Comparison of ENCODE assay signal across 19 mouse cellular contexts in the genomic region with DNA sequence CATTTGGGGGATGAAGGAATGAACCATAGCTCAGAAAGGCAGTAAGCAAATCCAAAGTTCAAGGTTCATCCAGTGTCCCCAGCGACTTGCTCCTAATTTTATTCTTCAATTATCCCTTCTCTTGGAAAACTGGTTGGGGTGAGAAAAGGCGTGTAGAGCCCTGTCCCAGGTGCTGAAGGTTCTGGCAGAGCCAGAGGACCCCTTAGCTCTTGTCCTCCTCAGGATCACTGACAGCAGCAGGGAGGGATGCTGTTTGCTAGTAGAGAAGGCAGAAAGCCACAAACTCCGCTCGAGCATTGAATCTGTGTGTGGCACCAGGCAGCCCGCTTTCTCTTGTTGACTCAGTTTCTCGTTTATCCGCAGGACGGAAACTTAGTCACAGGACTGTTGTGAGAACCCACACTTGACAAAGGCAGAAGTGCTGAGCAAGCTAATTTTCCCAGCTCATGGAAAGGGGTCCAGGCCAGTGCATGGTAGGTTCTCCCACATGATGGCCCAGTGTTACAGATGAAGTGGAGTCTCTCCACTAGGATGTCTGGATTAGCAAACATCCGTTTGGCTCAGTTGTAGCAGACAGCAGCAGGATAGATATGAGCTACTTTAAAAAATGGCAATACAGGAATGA. TPM values are rescaled to one million over a fixed set of nuclear protein-coding genes. Genes with fewer than 3 reads are reported as not detected.
DNase-seq lines count a peak whose midpoint lies in the region; ATAC-seq and TF ChIP-seq lines count a peak whose summit lies in the region.
"Had no signal": no experiment of that assay in that cellular context is flagged by ENCODE, and none has a peak within 500 bp of the region (broad histone marks: within the 10 kb centered on the region; RNA-seq: fewer than 3 reads in every experiment).

No protein-coding gene starts in this region.

- H3K9ac ChIP-seq in intestine, embryonic 14.5 days (ENCODE audit: low read length): no peak overlapping the region
- no peak overlapping the region for H3K9ac ChIP-seq in intestine, embryonic 16.5 days (ENCODE audit: low read depth, low read length)
- no peak overlapping the region for H3K9ac ChIP-seq in ES-E14 (ENCODE audit: insufficient read depth, low read depth, low read length, poor library complexity, severe bottlenecking)
- no peak overlapping the region for H3K9ac ChIP-seq in embryonic facial prominence, embryonic 11.5 days (replicated peaks; ENCODE audit: low read length)
- no peak overlapping the region for H3K9ac ChIP-seq in midbrain, postnatal 0 days (replicated peaks; ENCODE audit: low read length, poor library complexity, severe bottlenecking)
- H3K9ac ChIP-seq: heart, embryonic 15.5 days; kidney, embryonic 15.5 days had no signal

- WGBS in intestine, embryonic 14.5 days: 24% methylated on average over 9 of the region's 9 CpGs
- WGBS in intestine, embryonic 16.5 days: 33% methylated on average over 9 of the region's 9 CpGs
- 40% methylated on average over 9 of the region's 9 CpGs for WGBS in embryonic facial prominence, embryonic 11.5 days
- WGBS in midbrain, postnatal 0 days: 66% methylated on average over 9 of the region's 9 CpGs

- no peak for TF ChIP-seq CTCF in midbrain, postnatal 0 days (IDR thresholded peaks at IDR 0.05)

- H3K9me3 ChIP-seq in intestine, embryonic 14.5 days (ENCODE audit: control insufficient read depth, low read length): no peaks in the 10 kb centered on the region
- H3K9me3 ChIP-seq in intestine, embryonic 16.5 days (ENCODE audit: control insufficient read depth, low read length): no peaks in the 10 kb centered on the region
- no peaks in the 10 kb centered on the region for H3K9me3 ChIP-seq in ES-E14 (ENCODE audit: control insufficient read depth, insufficient read depth, low read depth, low read length)
- no peaks in the 10 kb centered on the region for H3K9me3 ChIP-seq in embryonic facial prominence, embryonic 11.5 days (replicated peaks; ENCODE audit: control insufficient read depth, low read length)
- H3K9me3 ChIP-seq in midbrain, postnatal 0 days (ENCODE audit: low read length): no peaks in the 10 kb centered on the region
- H3K9me3 ChIP-seq: heart, embryonic 15.5 days; kidney, embryonic 15.5 days; megakaryocyte, embryonic 14.5 days; neural tube, embryonic 13.5 days had no signal

- H3K4me3 ChIP-seq in intestine, embryonic 14.5 days (ENCODE audit: low read depth, low read length): no peak overlapping the region
- no peak overlapping the region for H3K4me3 ChIP-seq in intestine, embryonic 16.5 days (ENCODE audit: low read length)
- no peak overlapping the region for H3K4me3 ChIP-seq in ES-E14 (ENCODE audit: insufficient read depth in 1 of 2, low read depth in 1 of 2, low read length in 2 of 2, poor library complexity in 1 of 2, severe bottlenecking in 1 of 2)
- H3K4me3 ChIP-seq in embryonic facial prominence, embryonic 11.5 days (ENCODE audit: low read depth, low read length): no peak overlapping the region
- H3K4me3 ChIP-seq in midbrain, postnatal 0 days (ENCODE audit: low read depth, low read length): no peak overlapping the region
- H3K4me3 ChIP-seq: gastrocnemius, adult 2 months; heart, embryonic 15.5 days; kidney, embryonic 15.5 days; megakaryocyte, embryonic 14.5 days; neural tube, embryonic 13.5 days had no signal

- no peak for ATAC-seq in intestine, embryonic 14.5 days (replicated peaks; ENCODE audit: low FRiP score, low TSS enrichment, low read depth)
- no peak for ATAC-seq in intestine, embryonic 16.5 days
- ATAC-seq in embryonic facial prominence, embryonic 11.5 days (replicated peaks; ENCODE audit: insufficient number of reproducible peaks, low FRiP score, low TSS enrichment, low read depth): no peak
- no peak for ATAC-seq in midbrain, postnatal 0 days (ENCODE audit: low FRiP score)
- ATAC-seq: forebrain, embryonic 16.5 days had no signal

- no peak overlapping the region for H3K27ac ChIP-seq in intestine, embryonic 14.5 days (ENCODE audit: low read depth)
- no peak overlapping the region for H3K27ac ChIP-seq in intestine, embryonic 16.5 days (ENCODE audit: low read length)
- no peak overlapping the region for H3K27ac ChIP-seq in ES-E14 (ENCODE audit: insufficient read depth, low read depth, low read length, poor library complexity, severe bottlenecking)
- H3K27ac ChIP-seq in embryonic facial prominence, embryonic 11.5 days (replicated peaks; ENCODE audit: low read depth, low read length): no peak overlapping the region
- peak overlapping the region; percentile 99; the same call in 1 of the 2 replicates for H3K27ac ChIP-seq in midbrain, postnatal 0 days (ENCODE audit: low read depth, low read length)
- H3K27ac ChIP-seq: gastrocnemius, adult 2 months; heart, embryonic 15.5 days; kidney, embryonic 15.5 days had no signal

- peak; percentile 73 for DNase-seq in intestine, embryonic 14.5 days (ENCODE audit: low spot score)
- DNase-seq in ES-E14 (ENCODE audit: low read depth, low spot score): no peak
- peak; percentile 58 for DNase-seq in embryonic facial prominence, embryonic 11.5 days (ENCODE audit: low spot score)
- no peak for DNase-seq in midbrain, postnatal 0 days (ENCODE audit: low spot score)
- no peak for DNase-seq in ovary, postnatal 10 days (ENCODE audit: low spot score)
- DNase-seq in urinary bladder, postnatal 10 days (ENCODE audit: low spot score): no peak
- DNase-seq: cerebellum, adult 18-20 months; gastrocnemius, adult 2 months; heart, adult 11 months; right cerebral cortex, postnatal 4 days had no signal

- no peak overlapping the region for H3K4me2 ChIP-seq in intestine, embryonic 14.5 days (ENCODE audit: low read length)
- H3K4me2 ChIP-seq in intestine, embryonic 16.5 days (ENCODE audit: low read depth, low read length): no peak overlapping the region
- H3K4me2 ChIP-seq in embryonic facial prominence, embryonic 11.5 days (ENCODE audit: low read depth, low read length): no peak overlapping the region
- no peak overlapping the region for H3K4me2 ChIP-seq in midbrain, postnatal 0 days (ENCODE audit: low read depth, low read length, poor library complexity, severe bottlenecking)
- H3K4me2 ChIP-seq: heart, embryonic 15.5 days; kidney, embryonic 15.5 days; liver, embryonic 11.5 days had no signal

- H3K4me1 ChIP-seq in intestine, embryonic 14.5 days (replicated peaks; ENCODE audit: control insufficient read depth, insufficient read depth, low read length): peaks cover 7% of the 10 kb centered on the region; the same call in 1 of the 2 replicates
- H3K4me1 ChIP-seq in intestine, embryonic 16.5 days (ENCODE audit: control insufficient read depth, insufficient read depth, low read length): peaks cover 23% of the 10 kb centered on the region
- H3K4me1 ChIP-seq in ES-E14 (ENCODE audit: control insufficient read depth in 2 of 2, insufficient read depth in 2 of 2, low read length in 2 of 2, poor library complexity in 1 of 2): peaks cover 6 to 10% of the 10 kb centered on the region in 2 experiments; a peak in 3 of 4 replicates
- H3K4me1 ChIP-seq in embryonic facial prominence, embryonic 11.5 days (ENCODE audit: control insufficient read depth, insufficient read depth, low read length): peaks cover 2% of the 10 kb centered on the region
- peaks cover 11% of the 10 kb centered on the region for H3K4me1 ChIP-seq in midbrain, postnatal 0 days (ENCODE audit: insufficient read depth, low read length)

- H3K27me3 ChIP-seq in intestine, embryonic 14.5 days (replicated peaks; ENCODE audit: control insufficient read depth, insufficient read depth, low read length): peaks cover 61% of the 10 kb centered on the region
- H3K27me3 ChIP-seq in intestine, embryonic 16.5 days (replicated peaks; ENCODE audit: control insufficient read depth, insufficient read depth, low read length): peaks cover 55% of the 10 kb centered on the region
- peaks cover 40% of the 10 kb centered on the region for H3K27me3 ChIP-seq in embryonic facial prominence, embryonic 11.5 days (ENCODE audit: control insufficient read depth, insufficient read depth, low read length)
- no peaks in the 10 kb centered on the region for H3K27me3 ChIP-seq in midbrain, postnatal 0 days (ENCODE audit: insufficient read depth, low read length)

- in situ Hi-C loops in ES-E14 (cut with MboI; ENCODE audit: low sequenced_read_pairs in 2 of 2, unreplicated experiment in 2 of 2): no loop called here

- H3K36me3 ChIP-seq in intestine, embryonic 14.5 days (ENCODE audit: control insufficient read depth, insufficient read depth, low read length): no peaks in the 10 kb centered on the region
- H3K36me3 ChIP-seq in intestine, embryonic 16.5 days (ENCODE audit: control insufficient read depth, insufficient read depth, low read length): no peaks in the 10 kb centered on the region
- H3K36me3 ChIP-seq in ES-E14 (ENCODE audit: control insufficient read depth, insufficient read depth, low read length, poor library complexity, severe bottlenecking): no peaks in the 10 kb centered on the region
- H3K36me3 ChIP-seq in embryonic facial prominence, embryonic 11.5 days (replicated peaks; ENCODE audit: control insufficient read depth, insufficient read depth, low read depth, low read length): no peaks in the 10 kb centered on the region
- no peaks in the 10 kb centered on the region for H3K36me3 ChIP-seq in midbrain, postnatal 0 days (ENCODE audit: insufficient read depth, low read length)
- H3K36me3 ChIP-seq: heart, embryonic 15.5 days; kidney, embryonic 15.5 days; neural tube, embryonic 13.5 days had no signal

RNA-seq across cellular contexts. Expression of gene Lemd1, which starts 2.7 kb away (rescaled TPM):
- 0.27 and 0.52 TPM in 2 replicates for polyA plus RNA-seq in intestine, embryonic 14.5 days (2014; fragmentation: Nextera tagmentation; extraction: Ambion mirVana)
- not detected in 2 replicates for polyA plus RNA-seq in intestine, embryonic 16.5 days (2015; fragmentation: Nextera tagmentation; extraction: Ambion mirVana)
- total RNA-seq in ES-E14 (2012; rRNA removed): 3.9 and 4.3 TPM in 2 replicates
- 1.1 and 3.4 TPM in 2 replicates for polyA plus RNA-seq in embryonic facial prominence, embryonic 11.5 days (2014; fragmentation: Nextera tagmentation; extraction: Ambion mirVana)
- 9.3 and 12.6 TPM in 2 replicates for total RNA-seq in midbrain, postnatal 0 days (2014; rRNA removed)
- polyA plus RNA-seq in midbrain, postnatal 0 days (2015; fragmentation: Nextera tagmentation; extraction: Ambion mirVana): 11.3 and 12.6 TPM in 2 replicates
- total RNA-seq: gastrocnemius, adult 2 months had no signal
- polyA plus RNA-seq: heart, embryonic 15.5 days had no signal

RNA-seq across cellular contexts. Expression of gene AC124108.1, which starts 2.7 kb away (rescaled TPM):
- 0.09 TPM in 1 of 2 replicates, not detected in the other for polyA plus RNA-seq in intestine, embryonic 14.5 days (2014; fragmentation: Nextera tagmentation; extraction: Ambion mirVana)
- polyA plus RNA-seq in intestine, embryonic 16.5 days (2015; fragmentation: Nextera tagmentation; extraction: Ambion mirVana): 0.04 and 0.07 TPM in 2 replicates
- 5.0 and 6.5 TPM in 2 replicates for total RNA-seq in ES-E14 (2012; rRNA removed)
- 0.65 and 0.99 TPM in 2 replicates for polyA plus RNA-seq in embryonic facial prominence, embryonic 11.5 days (2014; fragmentation: Nextera tagmentation; extraction: Ambion mirVana)
- 3.9 and 6.9 TPM in 2 replicates for total RNA-seq in midbrain, postnatal 0 days (2014; rRNA removed)
- polyA plus RNA-seq in midbrain, postnatal 0 days (2015; fragmentation: Nextera tagmentation; extraction: Ambion mirVana): 0.50 and 0.54 TPM in 2 replicates
- total RNA-seq: gastrocnemius, adult 2 months had no signal
- polyA plus RNA-seq: heart, embryonic 15.5 days had no signal

RNA-seq across cellular contexts. Expression of gene Gm10188, which starts 41.0 kb away (rescaled TPM):
- polyA plus RNA-seq in intestine, embryonic 14.5 days (2014; fragmentation: Nextera tagmentation; extraction: Ambion mirVana): not detected in 2 replicates
- polyA plus RNA-seq in intestine, embryonic 16.5 days (2015; fragmentation: Nextera tagmentation; extraction: Ambion mirVana): not detected in 2 replicates
- 0.37 TPM in 1 of 2 replicates, not detected in the other for total RNA-seq in ES-E14 (2012; rRNA removed)
- polyA plus RNA-seq in embryonic facial prominence, embryonic 11.5 days (2014; fragmentation: Nextera tagmentation; extraction: Ambion mirVana): not detected in 2 replicates
- total RNA-seq in midbrain, postnatal 0 days (2014; rRNA removed): not detected in 2 replicates
- polyA plus RNA-seq in midbrain, postnatal 0 days (2015; fragmentation: Nextera tagmentation; extraction: Ambion mirVana): 0.22 TPM in 1 of 2 replicates, not detected in the other
- total RNA-seq: gastrocnemius, adult 2 months had no signal
- polyA plus RNA-seq: brain, embryonic 14.5 days; heart, embryonic 15.5 days; kidney, embryonic 15.5 days; liver, embryonic 11.5 days; lung, embryonic 16.5 days; neural tube, embryonic 13.5 days had no signal

RNA-seq across cellular contexts. Expression of gene Cdk18, which starts 49.1 kb away (rescaled TPM):
- polyA plus RNA-seq in intestine, embryonic 14.5 days (2014; fragmentation: Nextera tagmentation; extraction: Ambion mirVana): 7.6 and 7.7 TPM in 2 replicates
- 16.9 and 20.2 TPM in 2 replicates for polyA plus RNA-seq in intestine, embryonic 16.5 days (2015; fragmentation: Nextera tagmentation; extraction: Ambion mirVana)
- 9.6 and 10.8 TPM in 2 replicates for total RNA-seq in ES-E14 (2012; rRNA removed)
- 1.6 and 2.3 TPM in 2 replicates for polyA plus RNA-seq in embryonic facial prominence, embryonic 11.5 days (2014; fragmentation: Nextera tagmentation; extraction: Ambion mirVana)
- total RNA-seq in midbrain, postnatal 0 days (2014; rRNA removed): 3.5 and 7.2 TPM in 2 replicates
- polyA plus RNA-seq in midbrain, postnatal 0 days (2015; fragmentation: Nextera tagmentation; extraction: Ambion mirVana): 2.4 and 3.1 TPM in 2 replicates

Comparison
In these comparisons a context has a peak if more than half of its experiments do, and no peak if none do; other contexts are left out.
1. DNase-seq: peak in intestine, embryonic 14.5 days (single experiment) and embryonic facial prominence, embryonic 11.5 days (single experiment); none in ES-E14 (single experiment), midbrain, postnatal 0 days (single experiment), ovary, postnatal 10 days (single experiment) and urinary bladder, postnatal 10 days (single experiment).